Mouse (Mus musculus) intestine, embryonic 16.5 days (tissue): Measurements from ENCODE around the gene Rag1. TPM values are rescaled to one million over a fixed set of nuclear protein-coding genes. Genes with fewer than 3 reads are reported as not detected.

Source experiments
- ATAC-seq: fragments of 200-750 bp; cut with Nextera tagmentation; 2 replicates; pipeline ENCODE4 v1.8.0; 2017; ENCODE audit warnings: moderate TSS enrichment, moderate library complexity
- H3K27ac ChIP-seq: fragments of 300-500 bp; sonication (generic); 2 replicates; pipeline ENCODE4 v1.5.1; 2014; ENCODE audit warnings: mild to moderate bottlenecking, low read length
- H3K27me3 ChIP-seq: fragments of 300-500 bp; sonication (generic); replicated peaks from 2 replicates; pipeline ENCODE4 v1.6.1; 2014; ENCODE audit warnings: low read length, control low read depth, mixed read lengths; ENCODE audit not compliant: control insufficient read depth, insufficient read depth
- H3K36me3 ChIP-seq: fragments of 300-500 bp; sonication (generic); 2 replicates; pipeline ENCODE4 v1.6.1; 2014; ENCODE audit warnings: low read length, control low read depth; ENCODE audit not compliant: control insufficient read depth, insufficient read depth
- H3K4me1 ChIP-seq: fragments of 300-500 bp; sonication (generic); 2 replicates; pipeline ENCODE4 v1.6.1; 2014; ENCODE audit warnings: low read length, control low read depth, mixed read lengths; ENCODE audit not compliant: control insufficient read depth, insufficient read depth
- H3K4me2 ChIP-seq: fragments of 300-500 bp; sonication (generic); 2 replicates; pipeline ENCODE4 v1.6.1; 2014; ENCODE audit warnings: low read depth, low read length, control low read depth
- H3K4me3 ChIP-seq: fragments of 300-500 bp; sonication (generic); 2 replicates; pipeline ENCODE4 v1.5.1; 2014; ENCODE audit warnings: mild to moderate bottlenecking, low read length
- H3K9ac ChIP-seq: fragments of 300-500 bp; sonication (generic); 2 replicates; pipeline ENCODE4 v1.6.1; 2014; ENCODE audit warnings: low read depth, low read length
- H3K9me3 ChIP-seq: fragments of 300-500 bp; sonication (generic); 2 replicates; pipeline ENCODE4 v1.6.1; 2016; ENCODE audit warnings: low read length, control low read depth; ENCODE audit not compliant: control insufficient read depth
- WGBS: fragments of 180-500 bp; shearing (Covaris S2); extraction: QIAGEN DNeasy Blood & Tissue Kit; methylation state at CpG from one replicate; pipeline ENCODE4 v1.1.7; 2014; 5-methylcytosine and 5-hydroxymethylcytosine counted together
- polyA plus RNA-seq: library from polyadenylated mRNA; unstranded; fragments of >200 nt; fragmentation: Nextera tagmentation; extraction: Ambion mirVana; gene quantifications from 2 replicates; pipeline ENCODE4 v1.2.1, GENCODE M21; 2015

Gene Rag1
- polyA plus RNA-seq, 1 experiment from 2014 or later = 0.01 TPM

DNA sequence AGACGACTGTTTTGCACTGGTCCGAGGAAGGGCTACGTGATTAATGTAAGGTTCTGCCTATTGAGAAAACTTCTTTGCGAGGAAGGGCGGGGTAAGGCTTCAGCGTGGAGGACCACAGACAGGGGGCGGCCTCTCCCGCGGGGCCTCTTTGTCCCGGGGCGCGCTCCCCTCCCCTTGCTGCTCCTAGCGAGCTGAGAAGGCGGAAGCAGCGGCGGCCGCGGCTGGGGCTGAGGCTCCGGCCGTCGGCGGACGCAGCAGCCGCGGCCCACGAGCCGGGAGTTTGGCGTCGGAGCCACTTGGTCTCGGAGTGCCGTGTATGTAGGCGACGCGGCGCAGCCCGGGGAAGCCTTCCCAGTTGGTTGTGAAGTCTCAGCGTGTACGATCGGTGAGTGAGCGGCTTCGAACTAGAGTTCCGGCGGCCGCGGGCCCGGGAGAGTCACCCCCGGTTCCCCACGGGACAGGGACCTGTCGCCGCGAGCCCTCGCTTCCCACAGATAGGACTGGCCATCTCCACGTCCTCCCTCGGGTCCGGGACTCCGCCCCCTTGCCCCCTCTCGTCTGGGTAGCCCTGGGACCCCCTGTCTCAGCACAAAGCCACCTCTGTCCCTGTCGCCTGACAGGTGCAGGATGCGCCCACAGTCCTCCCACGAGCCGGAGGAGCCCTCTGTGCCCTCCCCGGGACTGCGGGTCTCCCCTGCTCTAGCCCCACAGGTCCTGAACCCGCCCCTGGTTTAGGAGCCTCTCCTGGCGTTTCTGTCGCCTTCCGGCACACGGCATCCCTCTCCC lies 29.1 kb upstream of the Rag1 start, which contains the start of gene Traf6:
Gene Traf6, plus strand, starts transcription at position 194 of the 786 bp plus-strand sequence.
- no peaks in the 10 kb centered on the region for H3K36me3 ChIP-seq
- H3K27ac ChIP-seq = peak within 1 kb of the TSS; percentile 54; the same call in 1 of the 2 replicates
- peak within 1 kb of the TSS; percentile 80 for H3K4me2 ChIP-seq
- ATAC-seq = peak; percentile 97
- no peaks in the 10 kb centered on the region for H3K27me3 ChIP-seq
- H3K9me3 ChIP-seq = no peaks in the 10 kb centered on the region
- under 1% methylated on average over 68 of the region's 68 CpGs for WGBS
- peak within 1 kb of the TSS; percentile 90 for H3K4me3 ChIP-seq
- H3K4me1 ChIP-seq = 0 out of 2 replicates have a peak, but pooled peaks cover 4% of the 10 kb centered on the region
- H3K9ac ChIP-seq = peak within 1 kb of the TSS; percentile 89

DNA sequence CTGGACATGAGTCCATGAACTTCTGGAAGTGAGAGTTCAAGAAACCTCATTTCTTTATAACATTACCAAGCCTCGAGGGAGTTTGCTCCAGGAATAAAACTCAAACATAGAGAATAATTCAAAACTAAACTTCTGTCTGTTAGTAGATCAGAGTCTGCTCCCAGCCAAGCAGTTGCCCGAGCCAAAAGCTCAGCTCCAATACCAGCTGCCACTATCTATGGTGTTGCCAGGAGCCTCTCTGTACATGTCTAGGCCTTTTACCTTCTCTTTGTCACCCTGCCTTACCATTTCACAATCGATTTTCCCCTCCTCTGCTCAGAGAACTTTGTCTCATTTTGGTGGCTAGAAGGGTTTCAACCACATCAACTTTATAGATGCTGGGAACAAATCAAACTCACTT lies 24.2 kb upstream of the Rag1 start:
- H3K27me3 ChIP-seq = 0 out of 2 replicates have a peak, but pooled peaks cover 2% of the 10 kb centered on the region
- no peak overlapping the region for H3K27ac ChIP-seq
- no peak overlapping the region for H3K4me3 ChIP-seq
- WGBS = 75% methylated on average over 3 of the region's 3 CpGs
- no peak overlapping the region for H3K4me2 ChIP-seq
- H3K4me1 ChIP-seq = no peaks in the 10 kb centered on the region
- no peaks in the 10 kb centered on the region for H3K9me3 ChIP-seq
- H3K9ac ChIP-seq = no peak overlapping the region
- no peaks in the 10 kb centered on the region for H3K36me3 ChIP-seq
- no peak for ATAC-seq

DNA sequence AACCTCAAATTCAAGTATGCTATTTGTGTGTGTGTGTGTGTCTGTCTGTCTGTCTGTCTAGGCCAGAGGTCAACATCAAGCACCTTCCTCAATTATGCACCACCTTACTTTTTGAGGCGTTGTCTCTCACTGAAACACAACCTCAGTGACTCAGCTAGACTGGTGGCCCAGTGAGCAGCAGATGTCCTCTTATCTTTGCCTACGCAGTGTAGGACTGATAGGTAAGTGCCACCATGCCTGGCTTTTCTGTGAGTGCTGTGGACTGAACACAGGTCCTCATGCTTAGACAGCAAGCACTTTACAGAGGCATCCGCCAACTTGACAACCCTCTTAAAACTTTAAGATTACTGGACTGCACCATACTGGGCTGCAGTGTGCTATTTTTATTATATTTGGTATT lies 19.4 kb upstream of the Rag1 start:
- ATAC-seq = no peak
- Histone ChIP-seq H3K9ac (no peak overlapping the region), H3K9me3 (no peaks in the 10 kb centered on the region), H3K4me3 (no peak overlapping the region), H3K4me1 (no peaks in the 10 kb centered on the region), H3K27me3 (0 out of 2 replicates have a peak, but pooled peaks cover 2% of the 10 kb centered on the region), H3K36me3 (no peaks in the 10 kb centered on the region), H3K27ac (no peak overlapping the region), H3K4me2 (no peak overlapping the region)
- 86% methylated on average over 3 of the region's 3 CpGs for WGBS

DNA sequence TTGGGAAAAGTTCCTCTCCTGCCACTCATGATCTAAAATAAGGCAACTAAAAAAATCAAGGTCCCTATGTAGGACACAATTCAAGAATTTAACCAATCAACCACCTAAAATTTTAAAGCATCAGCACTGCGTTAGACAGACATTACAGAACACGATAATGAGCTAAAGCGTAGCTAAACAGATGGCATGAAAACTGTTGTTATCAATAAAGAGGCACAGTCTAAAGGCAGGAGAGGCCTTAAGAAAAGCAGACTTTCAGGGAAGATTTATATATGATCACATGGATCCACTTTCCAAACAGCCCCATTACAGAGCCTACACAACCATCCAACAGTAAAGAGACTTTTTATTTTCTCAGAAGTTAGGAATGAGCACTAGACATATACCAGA lies 16.4 kb upstream of the Rag1 start:
- Histone ChIP-seq H3K36me3 (no peaks in the 10 kb centered on the region), H3K4me1 (peaks cover 3% of the 10 kb centered on the region; the same call in 1 of the 2 replicates), H3K9me3 (no peaks in the 10 kb centered on the region), H3K27ac (no peak overlapping the region), H3K9ac (no peak overlapping the region), H3K4me2 (no peak overlapping the region), H3K4me3 (no peak overlapping the region), H3K27me3 (no peaks in the 10 kb centered on the region)
- no peak for ATAC-seq
- WGBS = 81% methylated on average over 3 of the region's 3 CpGs

DNA sequence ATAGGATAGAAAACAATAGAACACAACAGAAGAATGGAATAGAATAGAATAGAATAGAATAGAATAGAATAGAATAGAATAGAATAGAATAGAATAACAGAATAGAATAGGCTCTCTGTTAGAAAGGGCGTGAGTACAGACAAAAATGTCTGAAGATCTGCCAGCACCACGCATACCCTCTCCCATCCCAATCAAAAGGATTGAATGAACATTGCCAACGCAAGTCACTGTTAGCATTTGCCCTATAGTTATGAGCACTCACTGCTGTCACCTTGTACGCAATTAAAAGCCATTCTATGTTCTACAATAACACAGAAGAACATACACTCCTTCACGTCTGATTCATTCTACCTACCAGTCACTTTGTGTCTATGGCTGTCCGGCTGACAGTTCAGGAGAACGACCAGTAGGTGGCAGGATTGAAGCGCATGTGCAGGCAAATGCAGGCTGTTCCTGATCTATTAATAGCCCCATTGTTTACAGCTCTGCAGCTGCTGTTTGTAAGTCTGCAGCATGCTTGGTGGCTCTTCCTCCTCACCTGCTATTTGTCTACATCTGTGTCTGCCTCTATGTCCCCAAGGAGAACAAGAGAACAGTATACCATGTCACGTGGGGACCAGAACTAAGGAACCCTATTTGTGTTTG lies 15.9 kb upstream of the Rag1 start:
- no peaks in the 10 kb centered on the region for H3K9me3 ChIP-seq
- no peaks in the 10 kb centered on the region for H3K36me3 ChIP-seq
- WGBS = 26% methylated on average over 9 of the region's 9 CpGs
- H3K27ac ChIP-seq = no peak overlapping the region
- H3K9ac ChIP-seq = no peak overlapping the region
- H3K4me2 ChIP-seq = no peak overlapping the region
- ATAC-seq = peak; percentile 68
- no peak overlapping the region for H3K4me3 ChIP-seq
- H3K27me3 ChIP-seq = no peaks in the 10 kb centered on the region
- peaks cover 3% of the 10 kb centered on the region; the same call in 1 of the 2 replicates for H3K4me1 ChIP-seq

DNA sequence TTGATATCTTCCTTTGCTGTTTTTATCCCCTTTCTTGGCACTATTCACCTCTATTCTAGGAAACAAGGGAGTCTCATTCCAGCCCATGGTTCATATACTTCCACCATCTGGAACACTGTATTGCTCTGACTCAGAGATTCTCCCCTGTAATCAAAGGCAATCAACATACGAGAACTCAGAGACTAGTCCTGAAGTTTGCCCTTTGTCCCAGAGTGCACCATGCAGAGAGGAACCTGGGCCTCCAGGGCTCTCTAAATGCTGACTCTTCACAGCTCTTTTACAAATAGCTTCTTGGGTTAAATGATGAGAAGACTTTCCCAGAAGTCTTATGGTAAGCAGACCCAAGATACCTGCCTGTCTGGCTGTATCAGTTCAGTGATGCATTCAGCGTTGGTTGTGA lies 11.2 kb upstream of the Rag1 start:
- H3K4me2 ChIP-seq = no peak overlapping the region

DNA sequence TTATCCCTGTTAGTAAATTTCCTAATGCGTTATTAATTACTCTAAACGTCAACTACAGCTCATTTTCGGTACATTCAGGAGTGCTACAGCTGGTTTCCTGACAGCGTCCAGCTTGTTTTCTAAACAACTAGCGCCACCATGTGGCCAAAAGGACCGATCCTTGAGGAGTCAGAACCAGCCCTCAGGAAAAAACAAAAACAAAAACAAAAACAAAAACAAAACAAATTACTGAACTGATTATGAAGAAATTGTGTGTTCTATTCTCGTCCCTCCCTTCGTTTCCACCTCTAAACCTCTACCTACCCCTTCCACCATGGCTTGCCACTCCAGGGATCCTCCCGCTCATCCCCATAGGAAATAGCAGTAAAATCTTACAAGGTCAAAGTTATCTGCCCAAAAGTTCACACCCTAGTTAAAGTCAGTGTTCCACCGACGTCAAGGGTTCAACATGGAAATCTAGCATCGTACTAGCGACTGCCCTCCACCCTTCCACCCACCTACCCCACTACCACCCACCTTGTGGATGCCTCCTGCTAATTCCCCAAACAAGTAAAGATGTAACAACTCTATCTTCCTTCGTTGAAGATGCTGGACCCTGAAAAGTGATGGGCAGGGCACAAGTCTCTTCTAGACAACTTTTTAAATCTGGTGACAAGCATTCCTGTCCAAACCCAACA lies 3.8 kb upstream of the Rag1 start:
- Histone ChIP-seq H3K9me3 (no peaks in the 10 kb centered on the region), H3K9ac (no peak overlapping the region), H3K27ac (no peak overlapping the region), H3K27me3 (no peaks in the 10 kb centered on the region), H3K36me3 (no peaks in the 10 kb centered on the region), H3K4me1 (no peaks in the 10 kb centered on the region; the same call in 1 of the 2 replicates), H3K4me3 (peak overlapping the region; percentile 3; the same call in 1 of the 2 replicates), H3K4me2 (peak overlapping the region; percentile 53)
- ATAC-seq = peak; percentile 73
- WGBS = 18% methylated on average over 14 of the region's 14 CpGs

More for the DNA sequence above, 11.2 kb upstream of the Rag1 start:
- Histone ChIP-seq H3K4me1 (peaks cover 3% of the 10 kb centered on the region; the same call in 1 of the 2 replicates), H3K27ac (no peak overlapping the region), H3K27me3 (no peaks in the 10 kb centered on the region), H3K4me3 (no peak overlapping the region), H3K9ac (no peak overlapping the region), H3K9me3 (no peaks in the 10 kb centered on the region), H3K36me3 (no peaks in the 10 kb centered on the region)
- 63% methylated on average over 2 of the region's 2 CpGs for whole genome bisulfite sequencing
- ATAC-seq = peak; percentile 94

DNA sequence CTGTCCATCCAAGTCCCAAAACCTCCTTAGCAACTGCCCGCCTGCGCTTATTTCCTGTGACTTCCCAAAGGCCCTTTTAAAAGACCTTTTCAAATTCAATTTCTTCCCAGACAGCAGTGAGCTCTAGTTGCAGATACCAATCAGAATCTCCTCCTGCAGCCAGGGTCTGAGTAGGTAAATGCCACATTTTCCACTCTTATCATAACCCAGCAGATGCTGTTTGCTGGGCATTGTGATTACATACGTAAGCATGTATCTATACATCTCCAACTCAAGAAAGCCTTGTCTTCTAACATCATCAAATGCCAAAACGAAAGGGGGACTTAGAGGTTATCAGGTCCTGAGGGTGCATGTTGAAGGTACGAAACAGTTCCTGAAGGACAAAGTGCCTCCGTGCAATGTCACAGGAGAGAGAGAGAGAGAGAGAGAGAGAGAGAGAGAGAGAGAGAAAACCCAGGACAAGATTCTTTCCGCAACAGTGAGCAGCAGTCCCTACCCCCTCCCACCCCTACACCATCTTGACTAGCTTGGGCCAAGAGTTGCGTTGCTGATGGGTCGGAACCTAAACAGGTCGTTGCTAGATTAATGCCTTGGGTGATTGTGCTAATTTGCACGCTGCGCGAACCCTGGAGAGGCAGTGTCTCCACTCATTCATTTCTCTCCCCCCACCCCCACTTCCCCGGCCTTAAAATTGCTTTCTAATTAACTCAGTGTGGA lies 3.1 kb upstream of the Rag1 start:
- Histone ChIP-seq H3K9me3 (no peaks in the 10 kb centered on the region), H3K9ac (no peak overlapping the region), H3K4me3 (peak overlapping the region; percentile 3; the same call in 1 of the 2 replicates), H3K36me3 (no peaks in the 10 kb centered on the region), H3K4me1 (no peaks in the 10 kb centered on the region; the same call in 1 of the 2 replicates), H3K4me2 (peak overlapping the region; percentile 53), H3K27me3 (no peaks in the 10 kb centered on the region), H3K27ac (no peak overlapping the region)
- peak; percentile 52 for ATAC-seq
- WGBS = 40% methylated on average over 14 of the region's 14 CpGs
